Mouse (Mus musculus): ENCODE measurements at regions not wholly inside any gene's neighbourhood (a gene's known extent, or its start where the extent isn't known, plus 50 kb on each side); places are given as distances from the start of the nearest gene placed in this dataset.
A peak's percentile ranks its signal among the peaks of the same experiment; 100 is the strongest.

DNA sequence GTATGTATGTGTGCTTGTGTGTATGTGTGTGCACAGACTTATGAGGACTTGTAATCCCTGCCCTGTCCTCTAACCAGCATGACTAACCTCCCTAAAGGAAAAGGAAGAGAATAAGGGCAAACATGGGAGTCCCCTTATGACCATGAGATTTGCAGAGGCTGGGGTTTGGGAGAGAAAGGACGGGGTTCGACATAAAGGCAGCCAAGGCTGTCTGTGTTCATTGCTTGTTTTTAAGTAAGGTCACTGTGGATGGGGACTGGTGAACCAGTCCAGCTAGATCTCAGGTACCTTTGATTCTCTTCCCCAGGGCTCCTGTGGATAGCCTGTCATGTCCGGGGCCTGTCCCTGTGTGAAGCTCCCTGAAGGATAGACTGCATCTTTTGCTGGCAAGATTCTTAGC is 55.6 kb downstream of the Irf2bp2 start:
- DNase-seq (ENCODE audit: low read depth, low spot score), result no peak

DNA sequence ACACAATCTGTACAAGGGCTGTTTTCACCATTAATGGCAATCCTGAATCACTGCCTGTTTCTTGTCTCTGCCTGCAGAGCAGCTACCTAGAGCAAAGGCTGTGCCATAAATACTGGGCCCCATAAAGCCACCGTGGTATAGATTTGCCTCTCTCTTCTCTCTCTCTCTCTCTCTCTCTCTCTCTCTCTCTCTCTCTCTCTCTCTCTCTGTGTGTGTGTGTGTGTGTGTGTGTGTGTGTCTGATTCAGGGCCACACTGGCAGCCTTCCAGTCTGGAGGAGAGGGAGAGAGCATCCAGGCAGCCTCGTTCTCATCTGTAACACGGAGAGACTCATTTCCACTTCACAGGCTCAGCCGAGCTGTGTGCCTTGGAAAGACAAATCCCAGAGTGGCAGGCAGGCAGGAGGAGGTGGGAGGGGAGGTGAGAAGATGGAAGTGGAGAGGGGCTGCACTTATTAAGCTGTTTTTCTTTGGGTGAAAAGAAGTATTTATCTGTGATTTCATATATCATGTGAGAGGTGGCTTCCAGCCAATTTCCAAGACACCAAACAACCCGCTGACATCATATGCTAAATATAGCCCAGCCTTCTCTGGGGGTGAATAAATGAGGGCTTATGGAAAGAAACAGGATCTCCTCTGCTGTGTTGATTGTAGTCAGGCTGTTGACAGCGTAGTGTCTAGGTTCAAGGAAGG is 56.7 kb downstream of the Irf2bp2 start:
- no peak for DNase-seq (ENCODE audit: low read depth, low spot score)

DNA sequence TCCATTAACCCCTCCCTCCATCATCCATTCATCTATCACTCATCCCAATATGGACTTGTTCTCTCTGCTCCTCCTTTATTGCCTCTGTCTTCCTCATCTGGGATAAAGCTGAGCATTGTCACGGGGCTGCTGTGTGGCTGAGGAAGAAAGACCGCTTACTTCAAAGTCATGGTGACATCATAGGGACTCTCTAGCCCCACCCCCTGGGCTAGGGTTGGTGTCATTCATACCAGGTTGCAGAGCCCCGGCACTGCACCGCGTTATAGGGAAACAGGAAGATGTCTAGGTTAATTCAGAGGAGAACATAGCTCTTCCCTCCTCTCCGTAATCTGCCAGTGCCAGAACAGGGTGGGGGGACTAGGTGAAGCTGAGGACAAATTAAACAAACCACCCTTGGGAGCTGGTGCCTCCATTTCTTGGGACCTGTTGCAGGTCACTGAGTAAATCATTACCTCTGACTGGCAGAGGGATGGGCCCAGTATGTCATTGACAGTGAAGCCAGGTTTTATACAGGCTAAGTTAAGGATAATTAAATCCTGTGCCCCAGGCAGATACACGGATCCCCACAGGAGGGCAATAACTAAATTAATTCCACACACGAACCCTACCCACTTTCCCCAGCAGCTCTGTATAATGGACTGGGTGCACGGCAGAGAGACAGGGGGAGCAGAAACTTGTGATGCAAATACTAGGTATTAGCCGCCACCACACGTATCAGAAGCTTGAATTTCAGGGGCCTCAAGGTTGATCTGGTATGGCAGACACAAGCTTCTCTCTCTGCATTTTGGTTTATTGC is 57.5 kb downstream of the Irf2bp2 start:
- no peak for DNase-seq (ENCODE audit: low read depth, low spot score)

DNA sequence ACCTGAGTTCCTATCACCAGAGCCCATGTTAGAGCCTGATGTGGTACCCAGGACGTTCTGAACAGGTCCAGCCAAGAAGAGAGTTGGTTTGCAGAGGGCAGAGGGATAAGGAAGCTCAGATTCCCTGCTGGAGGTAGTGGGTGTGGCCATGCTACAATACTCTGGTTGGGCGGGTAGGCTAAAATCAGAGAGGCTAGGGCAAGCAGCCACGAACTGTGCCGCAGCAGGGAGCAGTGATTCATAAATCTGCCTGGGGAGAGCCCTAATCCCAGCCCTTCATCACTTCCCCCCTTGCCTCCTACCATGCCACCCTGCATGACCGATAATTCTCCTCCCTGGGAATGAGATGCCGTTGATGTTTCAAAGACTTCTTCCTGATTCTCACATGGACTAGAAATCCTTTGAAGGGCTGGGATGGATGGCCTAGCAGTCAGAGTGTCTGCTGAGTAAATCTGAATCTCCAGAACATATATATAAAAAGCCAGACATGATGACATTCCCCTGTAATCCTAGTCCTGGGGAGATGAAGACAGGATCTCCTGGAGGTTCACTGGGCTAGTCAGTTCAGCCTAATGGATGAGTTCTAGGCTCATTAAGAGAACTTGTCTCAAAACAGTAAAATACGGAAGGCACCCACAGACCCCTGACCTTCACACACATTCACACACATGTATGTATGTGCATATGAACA is 57.6 kb upstream of the Tarbp1 start:
- peak; percentile 29 for DNase-seq (ENCODE audit: low read depth, low spot score)

DNA sequence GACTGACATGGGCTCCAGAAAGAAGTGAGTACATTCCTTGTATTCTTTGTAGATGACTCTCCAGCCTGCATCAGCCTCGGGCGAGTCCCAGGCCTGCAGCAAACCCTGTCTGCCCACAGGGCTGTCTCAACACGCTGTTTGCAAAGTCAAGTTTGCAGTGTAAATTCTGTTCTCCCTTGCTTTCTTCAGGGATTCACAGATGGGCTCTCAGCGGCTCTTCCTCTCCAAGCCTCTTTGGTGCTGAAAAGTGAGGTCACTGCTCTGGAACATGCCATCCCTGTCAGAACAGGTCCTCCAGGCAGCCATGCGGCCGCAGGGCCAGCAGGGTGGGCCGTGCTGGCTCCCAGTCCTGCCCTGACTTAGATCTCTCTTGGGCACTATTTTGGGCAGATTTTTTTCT is 56.6 kb upstream of the Tarbp1 start:
- DNase-seq (ENCODE audit: low read depth, low spot score), result no peak

DNA sequence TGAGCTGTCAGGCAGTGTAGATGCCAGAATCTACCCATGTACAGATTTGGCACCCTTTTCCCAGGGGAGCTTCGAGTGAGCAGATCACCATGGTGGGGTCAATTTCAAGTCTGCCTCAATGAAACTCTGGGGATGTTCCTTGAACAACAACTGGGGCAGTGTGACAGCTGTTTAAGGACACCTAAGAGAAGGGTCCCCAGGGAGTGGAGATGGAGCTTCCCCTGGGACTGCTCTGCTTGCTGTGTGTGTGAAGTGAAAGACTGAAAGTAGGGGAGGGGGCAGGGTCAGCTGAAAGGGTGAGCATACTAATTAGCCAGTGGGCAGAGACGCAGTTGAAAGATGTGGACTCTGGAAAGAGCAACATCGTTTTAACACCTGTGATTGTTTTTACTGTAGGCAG is 54.5 kb upstream of the Tarbp1 start:
- no peak for DNase-seq (ENCODE audit: low read depth, low spot score)

DNA sequence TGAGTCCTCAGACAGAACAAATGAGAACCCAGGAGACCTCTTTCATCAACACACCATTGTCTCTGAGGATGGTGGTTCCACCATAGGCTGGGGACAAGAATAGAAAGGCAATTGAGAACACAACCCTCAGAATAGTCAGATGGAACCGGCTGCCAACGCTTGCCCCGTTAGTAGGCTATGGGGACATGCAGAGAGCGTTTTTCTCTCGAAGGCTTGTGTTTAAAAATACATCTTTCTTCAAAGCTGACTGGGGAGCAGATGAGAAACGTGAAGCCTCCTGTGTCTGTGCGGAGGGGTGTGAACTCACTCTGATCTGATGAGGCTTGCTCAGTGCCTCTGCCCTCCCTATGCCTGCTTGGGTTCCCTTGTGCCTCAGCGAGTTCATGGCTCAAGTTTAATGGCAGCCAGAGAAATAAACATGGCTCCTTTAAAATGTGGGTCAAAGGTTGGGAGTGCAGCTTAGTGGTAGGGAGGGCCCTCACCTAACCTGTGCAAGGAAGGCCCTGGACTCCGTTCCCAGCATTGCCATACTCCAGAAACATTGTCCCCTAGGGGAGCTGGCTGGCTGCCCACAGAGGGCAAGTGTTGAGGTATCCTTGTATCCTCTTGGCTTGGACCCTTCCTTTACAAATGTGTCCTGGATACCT is 53.7 kb upstream of the Tarbp1 start:
- no peak for DNase-seq (ENCODE audit: low read depth, low spot score)

DNA sequence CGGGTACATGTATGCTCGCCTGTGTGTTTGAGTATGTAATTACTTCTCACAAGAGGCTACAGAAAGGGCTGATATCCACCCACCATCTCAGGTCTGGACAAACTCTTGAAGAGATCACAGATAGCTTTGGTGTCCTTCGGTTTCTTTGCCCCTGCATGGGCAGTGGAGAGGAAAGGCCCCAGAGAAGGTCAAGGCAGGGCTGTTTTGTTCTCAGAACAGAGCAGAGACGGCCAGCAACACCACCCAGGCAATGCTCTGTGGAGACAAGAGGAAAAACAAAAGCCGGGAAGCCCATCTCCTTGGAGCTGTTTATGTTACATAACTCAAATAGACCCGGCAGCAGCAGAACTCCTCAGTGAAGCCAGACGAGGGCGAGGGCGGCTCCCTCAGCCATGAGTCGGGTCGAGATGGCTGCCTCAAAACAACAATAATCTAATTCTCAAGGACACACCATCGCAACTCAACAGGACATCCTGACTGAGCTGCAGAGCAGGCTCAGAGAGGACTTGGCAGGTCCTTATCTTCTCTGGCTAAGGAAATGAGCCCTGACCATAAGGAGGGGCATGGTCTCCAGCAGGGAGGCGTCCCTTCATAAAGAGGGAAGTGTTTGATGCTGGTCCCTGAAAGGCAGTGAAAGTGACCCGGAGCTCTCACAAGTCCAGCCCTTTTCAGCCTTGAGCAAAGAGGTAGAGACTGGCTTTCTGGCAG is 52.2 kb upstream of the Tarbp1 start:
- no peak for DNase-seq (ENCODE audit: low read depth, low spot score)

DNA sequence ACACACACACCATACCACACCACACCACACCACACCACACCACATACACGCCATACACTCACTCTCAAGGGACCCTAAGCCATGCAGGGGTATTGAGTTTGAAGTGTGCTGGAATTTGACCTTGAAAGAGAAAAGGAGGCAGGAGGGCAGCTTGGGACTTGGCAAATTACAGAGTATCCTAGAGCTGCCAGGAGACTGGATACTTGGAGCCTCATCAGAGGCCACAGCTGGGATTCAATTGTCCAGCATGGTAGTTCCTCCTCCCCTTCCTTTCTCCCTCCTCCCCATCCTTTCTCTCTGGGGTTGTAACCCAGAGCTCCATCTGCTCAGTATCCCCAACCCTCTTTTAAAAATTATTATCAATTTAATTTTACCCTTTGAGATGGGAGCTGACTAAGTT is 50.7 kb upstream of the Tarbp1 start:
- no peak for DNase-seq (ENCODE audit: low read depth, low spot score)
